Mouse (Mus musculus) forebrain, embryonic 15.5 days (tissue): ENCODE measurements around the gene F7. TPM values are rescaled to one million over a fixed set of nuclear protein-coding genes. Genes with fewer than 3 reads are reported as not detected.
"Not testable (repeated sequence)": the region's sequence is repeated elsewhere in the genome, so short reads cannot be mapped to it uniquely, and the experiment has no call there.

Experiments used
- ATAC-seq: fragments of 200-750 bp; cut with Nextera tagmentation; replicated peaks from 2 replicates; pipeline ENCODE4 v1.8.0; 2017; ENCODE audit warnings: mild to moderate bottlenecking, moderate TSS enrichment, moderate library complexity
- H3K27ac ChIP-seq: fragments of 300-500 bp; sonication (generic); replicated peaks from 2 replicates; pipeline ENCODE4 v1.5.1; 2015; ENCODE audit warnings: mild to moderate bottlenecking, inconsistent platforms
- H3K27me3 ChIP-seq: fragments of 300-500 bp; sonication (generic); 2 replicates; pipeline ENCODE4 v1.6.1; 2015; ENCODE audit warnings: inconsistent platforms
- H3K36me3 ChIP-seq: fragments of 300-500 bp; sonication (generic); 2 replicates; pipeline ENCODE4 v1.6.1; 2015; ENCODE audit warnings: mild to moderate bottlenecking, inconsistent platforms
- H3K4me1 ChIP-seq: fragments of 300-500 bp; sonication (generic); 2 replicates; pipeline ENCODE4 v1.6.1; 2015; ENCODE audit warnings: inconsistent platforms
- H3K4me2 ChIP-seq: fragments of 300-500 bp; sonication (generic); replicated peaks from 2 replicates; pipeline ENCODE4 v1.6.1; 2015; ENCODE audit warnings: mild to moderate bottlenecking, inconsistent platforms
- H3K4me3 ChIP-seq: fragments of 300-500 bp; sonication (generic); 2 replicates; pipeline ENCODE4 v1.5.1; 2015; ENCODE audit warnings: mild to moderate bottlenecking, inconsistent platforms
- H3K9ac ChIP-seq: fragments of 300-500 bp; sonication (generic); replicated peaks from 2 replicates; pipeline ENCODE4 v1.6.1; 2015; ENCODE audit warnings: mild to moderate bottlenecking, inconsistent platforms
- H3K9me3 ChIP-seq: fragments of 300-500 bp; sonication (generic); 2 replicates; pipeline ENCODE4 v1.6.1; 2016; ENCODE audit warnings: inconsistent platforms
- WGBS: fragments of 180-500 bp; shearing (Covaris S2); methylation state at CpG from one replicate; pipeline ENCODE4 v1.1.7; 2015; ENCODE audit warnings: mixed read lengths; 5-methylcytosine and 5-hydroxymethylcytosine counted together
- polyA plus RNA-seq: library from polyadenylated mRNA; unstranded; fragments of >200 nt; fragmentation: Nextera tagmentation; extraction: Ambion mirVana; gene quantifications from 2 replicates; pipeline ENCODE4 v1.2.1, GENCODE M21; 2015

F7 gene
- polyA plus RNA-seq, 1 experiment from 2014 or later, result 0.11 TPM

DNA sequence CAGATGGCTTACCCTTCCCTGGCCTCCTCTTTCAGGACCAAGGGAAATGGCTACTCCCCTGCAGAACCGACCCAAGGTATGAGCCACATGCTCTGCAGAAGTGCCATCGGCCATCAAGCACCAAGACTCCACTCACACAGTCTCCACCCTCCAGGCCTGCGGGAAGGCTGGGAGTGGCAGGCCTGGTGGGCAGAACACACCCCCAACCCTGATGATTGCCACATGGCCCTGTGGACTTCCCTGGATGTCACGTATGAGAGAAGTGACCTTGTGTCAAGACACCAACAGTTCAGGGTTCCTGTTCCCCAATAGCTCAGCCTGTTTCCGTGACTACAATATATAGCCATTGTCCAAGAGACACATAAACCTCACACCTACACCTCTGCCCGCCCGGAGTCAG is 11.2 kb downstream of the F7 start, which contains the start of gene F10:
Gene F10, plus strand, starts transcription at position 294 of the 400 bp plus-strand sequence.
- no peak for ATAC-seq
- 82% methylated on average over 7 of the region's 7 CpGs for WGBS
- H3K4me2 ChIP-seq, result no peak within 1 kb of the TSS
- peak within 1 kb of the TSS; percentile 34 for H3K27ac ChIP-seq
- H3K4me3 ChIP-seq, result no peak within 1 kb of the TSS
- 0 out of 2 replicates have a peak, but pooled peaks cover 11% of the 10 kb centered on the region for H3K4me1 ChIP-seq
- H3K9ac ChIP-seq, result no peak within 1 kb of the TSS
- no peaks in the 10 kb centered on the region for H3K9me3 ChIP-seq
- H3K27me3 ChIP-seq, result no peaks in the 10 kb centered on the region
- no peaks in the 10 kb centered on the region for H3K36me3 ChIP-seq

DNA sequence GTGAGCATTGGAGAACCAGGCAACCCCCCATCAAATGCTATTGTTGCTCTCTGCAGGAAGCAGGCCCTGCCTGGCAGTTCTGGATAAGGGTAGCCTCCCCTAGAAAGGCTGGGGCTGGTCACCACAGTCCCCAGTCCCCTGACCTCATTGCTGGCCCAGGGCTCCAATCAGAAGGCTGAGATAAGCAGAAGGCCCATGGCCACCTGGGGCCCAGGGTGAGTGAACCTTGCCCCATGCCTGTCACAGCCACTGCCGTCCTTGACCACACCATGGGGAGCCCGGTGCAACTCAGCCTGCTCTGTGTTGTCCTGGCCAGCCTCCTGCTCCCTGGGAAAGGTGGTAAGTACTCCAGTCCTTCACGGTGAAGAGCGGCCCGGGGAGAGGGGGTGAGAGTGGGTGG is 11.7 kb downstream of the F7 start:
- whole genome bisulfite sequencing, result 37% methylated on average over 5 of the region's 5 CpGs
- Histone ChIP-seq H3K9me3 (no peaks in the 10 kb centered on the region), H3K4me2 (no peak overlapping the region), H3K36me3 (no peaks in the 10 kb centered on the region), H3K27me3 (no peaks in the 10 kb centered on the region), H3K4me1 (0 out of 2 replicates have a peak, but pooled peaks cover 11% of the 10 kb centered on the region), H3K4me3 (no peak overlapping the region), H3K27ac (no peak overlapping the region), H3K9ac (no peak overlapping the region)
- ATAC-seq, result no peak

DNA sequence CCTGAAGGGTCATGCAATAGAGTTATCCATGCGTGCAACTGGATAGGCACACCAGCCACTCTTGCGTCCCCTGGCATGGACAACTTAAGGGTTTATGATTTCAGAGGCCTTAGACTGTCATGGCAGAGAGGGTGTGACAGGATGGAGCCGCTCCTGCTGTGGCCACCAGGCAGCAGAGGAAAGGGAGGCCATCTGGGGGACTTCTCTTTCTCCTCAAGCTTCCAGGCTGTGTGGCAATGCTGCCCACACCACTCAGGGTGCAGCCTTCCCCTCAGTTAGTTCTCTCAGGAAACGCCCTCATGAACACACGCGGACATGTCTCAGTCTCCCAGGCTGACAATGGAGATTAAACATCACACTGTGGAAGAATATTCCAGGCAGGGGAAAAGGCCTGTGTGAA is 13.2 kb downstream of the F7 start:
- ATAC-seq, result no peak
- 0 out of 2 replicates have a peak, but pooled peaks cover 11% of the 10 kb centered on the region for H3K4me1 ChIP-seq
- H3K9ac ChIP-seq, result no peak overlapping the region
- H3K27me3 ChIP-seq, result no peaks in the 10 kb centered on the region
- no peaks in the 10 kb centered on the region for H3K9me3 ChIP-seq
- H3K36me3 ChIP-seq, result no peaks in the 10 kb centered on the region
- H3K4me2 ChIP-seq, result no peak overlapping the region
- H3K4me3 ChIP-seq, result no peak overlapping the region
- WGBS, result 83% methylated on average over 6 of the region's 6 CpGs
- H3K27ac ChIP-seq, result no peak overlapping the region

DNA sequence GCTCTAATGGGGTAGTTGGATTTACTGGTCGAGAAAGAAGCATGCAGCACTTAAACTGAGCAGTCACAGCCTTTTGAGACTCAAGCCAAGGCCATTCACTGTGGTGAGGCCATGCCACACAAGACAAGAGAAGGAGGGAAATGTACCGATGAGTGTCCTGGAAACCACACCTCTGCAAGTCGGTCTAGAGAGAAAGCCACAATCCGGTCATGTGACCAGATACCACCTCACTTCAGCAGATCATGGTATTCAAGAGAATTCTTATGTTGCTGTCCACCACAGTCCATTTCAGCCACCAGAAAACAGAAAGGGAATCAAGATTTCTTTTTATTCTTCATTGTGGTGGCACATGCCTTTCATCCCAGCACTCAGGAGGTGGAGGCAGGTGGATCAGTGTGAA is 15.6 kb downstream of the F7 start:
- H3K27ac ChIP-seq, result no peak overlapping the region
- H3K4me2 ChIP-seq, result no peak overlapping the region
- WGBS, result 76% methylated on average over 4 of the region's 4 CpGs
- H3K9ac ChIP-seq, result no peak overlapping the region
- H3K4me1 ChIP-seq, result 0 out of 2 replicates have a peak, but pooled peaks cover 6% of the 10 kb centered on the region
- no peaks in the 10 kb centered on the region for H3K36me3 ChIP-seq
- H3K4me3 ChIP-seq, result no peak overlapping the region
- no peaks in the 10 kb centered on the region for H3K27me3 ChIP-seq
- ATAC-seq, result no peak
- no peaks in the 10 kb centered on the region for H3K9me3 ChIP-seq

DNA sequence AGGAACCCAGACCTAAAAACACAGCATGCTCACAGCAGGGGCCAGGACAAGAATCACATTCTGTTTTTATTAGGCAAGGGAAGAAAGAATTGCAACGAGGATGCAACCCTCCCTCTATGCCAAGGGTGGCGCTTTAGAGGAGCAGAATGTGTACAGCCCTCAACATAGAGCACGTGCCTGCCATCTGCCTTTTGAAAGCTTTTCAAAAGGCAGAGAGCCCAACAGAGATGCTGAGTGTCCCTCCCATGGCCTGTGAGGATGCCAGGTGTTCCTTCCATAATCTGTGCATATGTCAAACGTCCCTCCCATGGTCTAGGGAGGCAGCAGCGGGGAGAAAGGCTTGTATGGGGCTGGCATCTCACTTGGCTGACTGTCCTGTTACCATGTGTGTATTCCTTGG is 21.8 kb downstream of the F7 start:
- no peak overlapping the region for H3K4me3 ChIP-seq
- H3K27ac ChIP-seq, result no peak overlapping the region
- H3K27me3 ChIP-seq, result no peaks in the 10 kb centered on the region
- H3K9ac ChIP-seq, result no peak overlapping the region
- H3K4me2 ChIP-seq, result no peak overlapping the region
- 46% methylated on average over 5 of the region's 5 CpGs for WGBS
- no peaks in the 10 kb centered on the region for H3K36me3 ChIP-seq
- 0 out of 2 replicates have a peak, but pooled peaks cover 6% of the 10 kb centered on the region for H3K9me3 ChIP-seq
- no peak for ATAC-seq
- no peaks in the 10 kb centered on the region for H3K4me1 ChIP-seq

DNA sequence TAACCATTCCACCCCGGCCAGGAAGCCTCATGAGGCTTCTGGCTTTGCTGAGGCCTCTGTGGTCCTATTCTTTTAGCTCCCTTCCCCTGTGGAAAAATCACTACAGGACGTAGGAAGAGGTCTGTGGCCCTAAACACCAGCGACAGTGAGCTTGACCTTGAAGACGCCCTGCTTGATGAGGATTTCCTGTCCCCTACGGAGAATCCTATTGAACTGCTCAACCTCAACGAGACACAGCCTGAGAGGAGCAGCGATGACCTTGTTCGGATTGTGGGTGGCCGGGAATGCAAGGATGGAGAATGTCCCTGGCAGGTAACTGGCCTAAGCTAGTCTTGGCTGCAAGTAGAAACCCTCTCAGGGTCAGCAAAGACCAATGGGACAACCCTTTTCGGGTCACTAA is 24.7 kb downstream of the F7 start:
- WGBS, result 83% methylated on average over 10 of the region's 10 CpGs
- no peak overlapping the region for H3K4me2 ChIP-seq
- ATAC-seq, result no peak
- no peak overlapping the region for H3K4me3 ChIP-seq
- H3K27ac ChIP-seq, result no peak overlapping the region
- no peaks in the 10 kb centered on the region for H3K36me3 ChIP-seq
- no peak overlapping the region for H3K9ac ChIP-seq
- no peaks in the 10 kb centered on the region for H3K27me3 ChIP-seq
- H3K4me1 ChIP-seq, result no peaks in the 10 kb centered on the region
- 0 out of 2 replicates have a peak, but pooled peaks cover 6% of the 10 kb centered on the region for H3K9me3 ChIP-seq

DNA sequence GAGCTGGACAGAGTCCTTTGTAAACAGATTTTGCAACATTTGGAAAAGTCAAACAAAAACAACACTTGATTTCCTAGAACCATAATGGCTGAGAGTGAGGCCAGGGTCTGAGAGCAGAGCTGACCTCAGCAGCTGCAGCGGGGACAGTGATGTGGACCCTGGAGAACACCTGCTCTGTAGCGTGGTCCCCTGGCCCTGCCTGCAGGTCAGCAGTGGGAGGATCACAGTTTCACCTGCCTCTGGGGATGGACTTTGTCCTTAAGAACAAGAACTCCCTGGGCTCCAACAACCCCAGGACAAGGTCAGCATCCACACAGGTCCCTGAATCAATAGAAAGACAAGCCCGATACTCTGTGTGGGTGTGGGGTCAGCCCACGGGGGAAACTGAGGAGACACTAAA is 31.5 kb downstream of the F7 start:
- Histone ChIP-seq H3K4me2 (no peak overlapping the region), H3K36me3 (no peaks in the 10 kb centered on the region), H3K27ac (no peak overlapping the region), H3K27me3 (no peaks in the 10 kb centered on the region), H3K4me3 (no peak overlapping the region), H3K9me3 (no peaks in the 10 kb centered on the region), H3K4me1 (peaks cover 5% of the 10 kb centered on the region; the same call in 1 of the 2 replicates), H3K9ac (no peak overlapping the region)
- ATAC-seq, result no peak
- WGBS, result 91% methylated on average over 4 of the region's 4 CpGs

DNA sequence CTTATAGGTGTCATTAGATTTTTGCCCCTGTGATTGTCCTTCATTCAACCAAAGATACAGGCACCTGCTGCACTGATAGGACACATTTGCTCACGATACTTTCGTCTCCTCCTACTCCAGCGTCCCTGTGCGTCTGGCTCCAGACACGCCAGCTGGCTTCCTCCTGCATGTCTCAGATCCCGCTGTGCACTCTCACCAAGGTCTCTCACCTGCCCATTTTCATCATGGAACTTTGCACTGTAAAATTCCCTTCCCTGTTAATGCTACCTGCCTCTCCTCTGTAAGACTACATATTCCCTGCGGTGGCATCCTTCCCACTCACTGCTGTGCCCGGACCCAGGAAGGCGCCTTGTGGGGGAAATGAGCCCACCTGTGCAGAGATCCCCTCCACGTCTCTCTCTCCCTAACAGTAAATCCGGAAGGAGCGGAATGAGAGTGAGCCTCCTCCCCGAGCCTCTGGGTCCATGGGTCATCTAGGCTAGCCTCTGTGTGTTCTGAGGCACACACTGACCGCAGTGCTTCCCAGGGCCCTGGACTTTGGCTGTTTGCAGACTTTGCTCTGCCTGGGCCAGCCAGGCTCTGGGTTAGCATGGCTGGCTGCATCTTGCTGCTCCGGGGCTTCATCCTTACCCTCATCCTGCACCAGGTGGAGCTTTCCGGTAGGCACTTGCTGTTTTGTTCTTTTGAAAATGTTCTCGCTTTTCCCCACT is 34.8 kb downstream of the F7 start, which contains the start of gene Proz:
Gene Proz, plus strand, starts transcription at position 474 of the 710 bp plus-strand sequence.
- WGBS, result 80% methylated on average over 17 of the region's 17 CpGs
- Histone ChIP-seq H3K4me1 (peaks cover 5% of the 10 kb centered on the region; the same call in 1 of the 2 replicates), H3K9me3 (no peaks in the 10 kb centered on the region), H3K27me3 (no peaks in the 10 kb centered on the region), H3K4me2 (no peak within 1 kb of the TSS), H3K4me3 (no peak within 1 kb of the TSS), H3K9ac (no peak within 1 kb of the TSS), H3K36me3 (no peaks in the 10 kb centered on the region), H3K27ac (no peak within 1 kb of the TSS)
- no peak for ATAC-seq

DNA sequence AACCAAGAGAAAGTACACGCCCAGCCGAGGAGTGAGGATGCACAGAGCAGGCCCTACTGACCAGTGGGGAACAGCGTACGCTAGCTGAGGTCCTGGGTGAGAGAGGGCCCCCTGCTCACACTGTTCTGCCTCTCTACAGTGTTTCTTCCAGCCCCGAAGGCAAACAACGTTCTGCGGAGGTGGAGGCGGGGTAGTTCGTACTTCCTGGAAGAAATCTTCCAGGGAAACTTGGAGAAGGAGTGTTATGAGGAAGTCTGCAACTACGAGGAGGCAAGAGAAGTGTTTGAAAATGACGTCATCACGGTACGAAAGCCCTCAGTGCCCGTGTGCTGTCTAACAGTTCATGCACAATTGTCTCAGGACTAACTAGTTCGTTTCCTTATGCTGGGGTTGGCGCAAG is 37.3 kb downstream of the F7 start:
- no peak for ATAC-seq
- WGBS, result 81% methylated on average over 16 of the region's 16 CpGs
- Histone ChIP-seq H3K9me3 (no peaks in the 10 kb centered on the region), H3K36me3 (no peaks in the 10 kb centered on the region), H3K27ac (no peak overlapping the region), H3K4me1 (peaks cover 3% of the 10 kb centered on the region; the same call in 1 of the 2 replicates), H3K4me2 (no peak overlapping the region), H3K27me3 (no peaks in the 10 kb centered on the region), H3K9ac (no peak overlapping the region), H3K4me3 (no peak overlapping the region)

DNA sequence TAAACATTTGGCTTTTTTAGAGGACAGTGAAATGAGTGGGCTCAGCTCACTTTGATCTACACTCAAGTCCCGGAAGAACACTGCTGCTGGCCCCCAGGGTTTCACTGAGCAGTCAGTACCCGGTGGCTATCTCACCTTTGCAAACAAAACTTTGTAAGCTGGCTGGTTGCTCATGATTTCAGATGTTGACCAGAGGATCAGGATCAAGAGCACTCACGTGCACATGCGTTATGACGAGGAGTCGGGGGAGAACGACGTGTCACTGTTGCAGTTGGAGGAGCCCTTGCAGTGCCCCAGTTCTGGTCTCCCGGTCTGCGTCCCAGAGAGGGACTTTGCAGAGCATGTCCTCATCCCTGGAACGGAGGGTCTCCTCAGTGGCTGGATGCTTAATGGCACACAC is 47.4 kb downstream of the F7 start:
- H3K9ac ChIP-seq, result no peak overlapping the region
- 94% methylated on average over 11 of the region's 11 CpGs for WGBS
- H3K4me3 ChIP-seq, result no peak overlapping the region
- ATAC-seq, result no peak
- no peaks in the 10 kb centered on the region for H3K4me1 ChIP-seq
- H3K9me3 ChIP-seq, result no peaks in the 10 kb centered on the region
- H3K4me2 ChIP-seq, result no peak overlapping the region
- no peak overlapping the region for H3K27ac ChIP-seq
- H3K27me3 ChIP-seq, result no peaks in the 10 kb centered on the region
- peaks cover 55% of the 10 kb centered on the region for H3K36me3 ChIP-seq

DNA sequence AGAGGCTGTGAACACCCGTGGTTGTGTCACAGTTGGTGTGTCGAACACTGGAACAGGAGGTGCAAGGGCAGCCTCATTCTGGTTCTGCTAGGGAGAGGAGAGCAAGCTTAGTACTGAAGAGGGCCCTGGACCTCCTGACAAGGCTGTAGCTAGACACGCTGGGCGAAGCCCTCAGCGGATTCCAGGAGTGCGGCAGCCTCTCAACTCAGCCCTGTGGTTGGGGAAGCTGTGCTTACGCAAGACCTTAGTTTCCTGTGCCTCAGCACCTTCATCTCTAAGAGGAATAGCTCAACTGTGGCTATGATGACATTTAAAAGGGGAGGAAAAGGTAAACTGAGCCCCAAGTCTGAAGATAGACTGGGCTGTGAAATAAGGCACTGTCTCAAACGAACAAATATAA is 49.2 kb downstream of the F7 start:
- WGBS, result 94% methylated on average over 8 of the region's 8 CpGs
- ATAC-seq, result no peak
- Histone ChIP-seq H3K4me1 (no peaks in the 10 kb centered on the region), H3K27ac (no peak overlapping the region), H3K4me2 (no peak overlapping the region), H3K27me3 (no peaks in the 10 kb centered on the region), H3K36me3 (peaks cover 73% of the 10 kb centered on the region), H3K9me3 (no peaks in the 10 kb centered on the region), H3K9ac (no peak overlapping the region), H3K4me3 (no peak overlapping the region)

DNA sequence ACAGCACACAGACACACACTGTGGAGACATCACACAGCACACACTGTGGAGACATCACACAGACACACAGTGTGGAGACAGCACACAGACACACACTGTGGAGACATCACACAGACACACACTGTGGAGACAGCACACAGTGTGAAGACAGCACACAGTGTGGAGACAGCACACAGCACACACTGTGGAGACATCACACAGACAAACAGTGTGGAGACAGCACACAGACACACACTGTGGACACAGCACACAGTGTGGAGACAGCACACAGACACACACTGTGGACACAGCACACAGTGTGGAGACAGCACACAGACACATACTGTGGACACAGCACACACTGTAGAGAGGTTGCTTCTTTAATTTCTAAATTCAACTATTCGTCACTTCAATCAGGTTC is 49.7 kb downstream of the F7 start:
- not testable (repeated sequence) for H3K4me3 ChIP-seq, ATAC-seq, H3K9me3 ChIP-seq, H3K27ac ChIP-seq, H3K9ac ChIP-seq, H3K4me2 ChIP-seq, H3K4me1 ChIP-seq, H3K27me3 ChIP-seq
- 97% methylated on average over 1 of the region's 1 CpGs for WGBS
- H3K36me3 ChIP-seq, result peaks cover 79% of the 10 kb centered on the region

DNA sequence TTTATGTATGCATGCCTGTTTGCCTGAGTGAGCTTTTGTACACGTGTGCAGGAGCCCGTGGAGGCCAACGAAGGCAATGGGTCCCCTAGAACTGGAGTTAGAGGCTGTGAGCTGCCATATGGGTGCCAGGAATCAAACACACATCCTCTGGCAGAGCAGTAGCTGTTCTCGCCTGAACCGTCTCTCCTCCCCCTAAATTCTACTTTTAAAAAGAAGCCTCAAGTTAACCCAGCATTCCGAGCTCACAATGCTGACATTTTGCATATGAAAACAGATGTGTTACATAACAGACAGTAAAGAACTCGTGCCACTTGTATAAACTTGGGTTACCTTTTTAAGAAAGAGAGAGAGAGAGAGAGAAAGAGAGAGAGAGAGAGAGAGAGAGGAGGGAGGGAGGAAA is 51.7 kb downstream of the F7 start:
- H3K4me3 ChIP-seq, result no peak overlapping the region
- no peaks in the 10 kb centered on the region for H3K4me1 ChIP-seq
- no peak for ATAC-seq
- H3K27me3 ChIP-seq, result no peaks in the 10 kb centered on the region
- WGBS, result 86% methylated on average over 7 of the region's 7 CpGs
- no peak overlapping the region for H3K27ac ChIP-seq
- H3K4me2 ChIP-seq, result no peak overlapping the region
- no peak overlapping the region for H3K9ac ChIP-seq
- peaks cover 97% of the 10 kb centered on the region for H3K36me3 ChIP-seq
- H3K9me3 ChIP-seq, result no peaks in the 10 kb centered on the region
